Mouse (Mus musculus): ENCODE measurements around the gene Arhgef6. TPM values are rescaled to one million over a fixed set of nuclear protein-coding genes. Genes with fewer than 3 reads are reported as not detected.

Gene Arhgef6
- polyA plus RNA-seq (2017; shearing (Covaris generic)), result 100 to 1,000 TPM; 116 to 123 TPM

DNA sequence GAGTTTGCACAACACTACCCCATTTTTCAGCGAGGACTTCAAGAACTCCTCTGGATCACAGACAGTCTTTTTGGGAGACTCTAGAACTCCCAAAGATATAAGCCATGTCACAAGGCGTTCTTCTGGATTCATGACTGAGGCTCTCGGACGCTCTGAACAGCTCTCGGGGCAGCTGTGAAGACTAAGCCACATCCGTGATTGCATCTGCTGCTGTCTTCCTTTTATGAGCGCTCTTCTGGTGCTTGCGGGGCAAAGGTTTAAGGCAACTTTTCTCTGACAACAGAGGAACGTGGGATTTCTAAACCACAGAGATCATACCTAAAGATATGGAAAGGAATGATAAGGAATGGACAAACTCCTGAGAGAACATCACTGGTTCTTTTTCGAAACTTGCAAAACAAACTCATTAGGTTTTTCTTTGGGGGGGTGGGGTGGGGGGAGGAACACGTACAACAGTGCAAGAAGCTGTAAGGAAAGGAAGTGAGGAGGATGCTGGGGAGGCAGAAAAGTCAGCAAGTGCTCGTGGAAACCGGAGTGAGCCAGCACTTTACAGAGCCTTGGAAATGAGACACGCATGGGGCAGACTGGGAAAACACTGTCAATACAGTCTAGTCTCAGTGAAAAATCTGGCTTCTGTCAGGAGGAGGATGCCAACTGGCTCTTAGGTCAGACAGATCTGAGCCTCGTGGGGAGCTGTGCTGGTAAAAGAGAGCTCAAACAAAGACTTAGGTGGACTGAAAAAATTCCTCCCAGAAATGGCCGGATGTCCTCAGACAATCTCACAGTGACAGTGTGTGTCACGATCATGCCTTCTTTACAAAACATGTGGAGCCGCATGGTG is at the start of gene Arhgef6:
Arhgef6 (minus strand) TSS at position 359 of the 841 bp plus-strand sequence.

DNA sequence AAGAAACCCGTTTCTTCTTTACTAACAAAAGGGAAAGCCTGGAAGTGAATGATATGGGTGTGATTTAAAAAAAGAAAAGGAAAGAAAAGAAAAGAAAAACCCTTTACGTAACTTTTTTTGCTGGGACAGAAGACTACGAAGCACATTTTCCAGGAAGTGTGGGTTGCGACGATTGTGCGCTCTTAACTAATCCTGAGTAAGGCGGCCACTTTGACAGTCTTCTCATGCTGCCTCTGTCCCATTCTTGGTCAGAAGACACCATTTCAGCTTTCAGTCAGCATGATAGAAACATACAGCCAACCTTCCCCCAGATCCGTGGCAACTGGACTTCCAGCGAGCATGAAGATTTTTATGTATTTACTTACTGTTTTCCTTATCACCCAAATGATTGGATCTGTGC is 126.7 kb downstream of the Arhgef6 start, which contains the start of gene Cd40lg:
Cd40lg (plus strand) TSS at position 268 of the 400 bp plus-strand sequence.

Other genes starting within 250 kb of the Arhgef6 start
- 100 to 1,000 TPM in 1 of 2 experiments, 10 to 100 TPM in 1; 59.2 to 159 TPM for gene Cd40lg, start 126.6 kb downstream of the Arhgef6 start, polyA plus RNA-seq (2017; shearing (Covaris generic))
- 10 to 100 TPM; 67.3 to 73.1 TPM for gene Rbmx, start 54.3 kb upstream of the Arhgef6 start, polyA plus RNA-seq (2017; shearing (Covaris generic))
- not detected for gene Gm364, start 70.4 kb upstream of the Arhgef6 start, polyA plus RNA-seq (2017; shearing (Covaris generic))
- not detected for gene Gpr101, start 165.0 kb upstream of the Arhgef6 start, polyA plus RNA-seq (2017; shearing (Covaris generic))